Mouse (Mus musculus) midbrain, postnatal 0 days (tissue): ENCODE data around the gene Bag5. TPM values are rescaled to one million over a fixed set of nuclear protein-coding genes. Genes with fewer than 3 reads are reported as not detected.

Experiments used
- ATAC-seq: fragments of 200-750 bp; cut with Nextera tagmentation; 2 replicates; pipeline ENCODE4 v1.8.0; 2017; ENCODE audit warnings: moderate number of reproducible peaks, mild to moderate bottlenecking, moderate TSS enrichment, moderate library complexity; ENCODE audit not compliant: low FRiP score
- DNase-seq: peaks from one replicate; pipeline ENCODE4 v3.0.0-alpha.2; 2015; ENCODE audit warnings: low spot score
- H3K27ac ChIP-seq: fragments of 300-500 bp; sonication (generic); 2 replicates; pipeline ENCODE4 v1.5.1; 2014; ENCODE audit warnings: low read depth, mild to moderate bottlenecking, low read length, mixed read lengths
- H3K27me3 ChIP-seq: fragments of 300-500 bp; sonication (generic); 2 replicates; pipeline ENCODE4 v1.6.1; 2014; ENCODE audit warnings: low read length, control low read depth, mixed read lengths; ENCODE audit not compliant: insufficient read depth
- H3K36me3 ChIP-seq: fragments of 300-500 bp; sonication (generic); 2 replicates; pipeline ENCODE4 v1.6.1; 2014; ENCODE audit warnings: low read length, control low read depth, mixed read lengths; ENCODE audit not compliant: insufficient read depth
- H3K4me1 ChIP-seq: fragments of 300-500 bp; sonication (generic); 2 replicates; pipeline ENCODE4 v1.6.1; 2014; ENCODE audit warnings: mild to moderate bottlenecking, control low read depth, antibody characterized with exemption, low read length, mixed read lengths; ENCODE audit not compliant: insufficient read depth
- H3K4me2 ChIP-seq: fragments of 300-500 bp; sonication (generic); 2 replicates; pipeline ENCODE4 v1.6.1; 2014; ENCODE audit warnings: low read depth, mild to moderate bottlenecking, low read length, mixed read lengths; ENCODE audit not compliant: poor library complexity, severe bottlenecking
- H3K4me3 ChIP-seq: fragments of 300-500 bp; sonication (generic); 2 replicates; pipeline ENCODE4 v1.5.1; 2014; ENCODE audit warnings: low read depth, mild to moderate bottlenecking, low read length, moderate library complexity
- H3K9ac ChIP-seq: fragments of 300-500 bp; sonication (generic); replicated peaks from 2 replicates; pipeline ENCODE4 v1.6.1; 2014; ENCODE audit warnings: mild to moderate bottlenecking, low read length, moderate library complexity, mixed read lengths; ENCODE audit not compliant: poor library complexity, severe bottlenecking
- H3K9me3 ChIP-seq: fragments of 300-500 bp; sonication (generic); 2 replicates; pipeline ENCODE4 v1.6.1; 2016; ENCODE audit warnings: low read length, control low read depth
- CTCF ChIP-seq: IDR thresholded peaks from 2 replicates; pipeline ENCODE4 v1.5.1; 2016; ENCODE audit warnings: antibody characterized with exemption, mild to moderate bottlenecking
- WGBS: fragments of 180-500 bp; shearing (Covaris S2); extraction: QIAGEN DNeasy Blood & Tissue Kit; methylation state at CpG from one replicate; pipeline ENCODE4 v1.1.7; 2014; 5-methylcytosine and 5-hydroxymethylcytosine counted together
- polyA plus RNA-seq: library from polyadenylated mRNA; unstranded; fragments of >200 nt; fragmentation: Nextera tagmentation; extraction: Ambion mirVana; gene quantifications from 2 replicates; pipeline ENCODE4 v1.2.1, GENCODE M21; 2015
- total RNA-seq: library from RNA; depleted of rRNA; stranded (reverse); fragments of >200 nt; gene quantifications from 2 replicates; pipeline ENCODE4 v1.2.3, GENCODE M21; 2014

Gene Bag5
- total and polyA plus RNA-seq, 2 experiments from 2014 or later: 28.7 to 70.8 TPM

GRCm38 (mm10) chr12:111674850-111675486 is 38.1 kb downstream of the Bag5 start:
- Histone ChIP-seq H3K9ac (no peak overlapping the region), H3K27me3 (no peaks in the 10 kb centered on the region), H3K36me3 (no peaks in the 10 kb centered on the region), H3K4me1 (peaks cover 18% of the 10 kb centered on the region; the same call in 1 of the 2 replicates), H3K4me2 (no peak overlapping the region), H3K4me3 (no peak overlapping the region), H3K9me3 (no peaks in the 10 kb centered on the region), H3K27ac (no peak overlapping the region)
- ATAC-seq (no peak), DNase-seq (no peak)
- TF ChIP-seq CTCF: no peak
- 46% methylated on average over 2 of the region's 2 CpGs for WGBS

GRCm38 (mm10) chr12:111672581-111672980 is 40.5 kb downstream of the Bag5 start:
- Histone ChIP-seq H3K36me3 (no peaks in the 10 kb centered on the region), H3K4me2 (peak overlapping the region; percentile 63), H3K9me3 (no peaks in the 10 kb centered on the region), H3K4me1 (0 out of 2 replicates have a peak, but pooled peaks cover 15% of the 10 kb centered on the region), H3K9ac (peak overlapping the region; percentile 99), H3K4me3 (peak overlapping the region; percentile 88), H3K27ac (peak overlapping the region; percentile 89), H3K27me3 (no peaks in the 10 kb centered on the region)
- ATAC-seq: no peak; the same call in 1 of the 2 replicates
- 6% methylated on average over 12 of the region's 12 CpGs for WGBS
- no peak for TF ChIP-seq CTCF
- no peak for DNase-seq

GRCm38 (mm10) chr12:111672176-111672575 is 40.9 kb downstream of the Bag5 start, which contains the start of gene Ckb:
TSS of gene Ckb (minus strand) at chr12:111672338.
- Histone ChIP-seq H3K4me2 (peak within 1 kb of the TSS; percentile 63), H3K4me3 (peak within 1 kb of the TSS; percentile 88), H3K9me3 (no peaks in the 10 kb centered on the region), H3K27me3 (no peaks in the 10 kb centered on the region), H3K9ac (peak within 1 kb of the TSS; percentile 99), H3K27ac (peak within 1 kb of the TSS; percentile 89), H3K4me1 (0 out of 2 replicates have a peak, but pooled peaks cover 12% of the 10 kb centered on the region), H3K36me3 (no peaks in the 10 kb centered on the region)
- peak; percentile 86 for ATAC-seq
- under 1% methylated on average over 28 of the region's 31 CpGs for WGBS
- DNase-seq: peak; percentile 97
- TF ChIP-seq CTCF: no peak

- peak; percentile 62 for ATAC-seq
- H3K4me3 ChIP-seq: peak overlapping the region; percentile 88
- no peaks in the 10 kb centered on the region for H3K9me3 ChIP-seq
- no peak for TF ChIP-seq CTCF
- under 1% methylated on average over 34 of the region's 34 CpGs for WGBS
- peak overlapping the region; percentile 89 for H3K27ac ChIP-seq
- H3K36me3 ChIP-seq: no peaks in the 10 kb centered on the region
- 0 out of 2 replicates have a peak, but pooled peaks cover 10% of the 10 kb centered on the region for H3K4me1 ChIP-seq
- peak overlapping the region; percentile 63 for H3K4me2 ChIP-seq
- H3K9ac ChIP-seq: peak overlapping the region; percentile 99
- H3K27me3 ChIP-seq: no peaks in the 10 kb centered on the region
- peak; percentile 75 for DNase-seq
Observed at GRCm38 (mm10) chr12:111671431-111671902, 41.6 kb downstream of the Bag5 start.

- Histone ChIP-seq H3K36me3 (no peaks in the 10 kb centered on the region), H3K9me3 (no peaks in the 10 kb centered on the region), H3K4me2 (peak overlapping the region; percentile 63), H3K9ac (peak overlapping the region; percentile 99), H3K4me3 (peak overlapping the region; percentile 88), H3K4me1 (0 out of 2 replicates have a peak, but pooled peaks cover 10% of the 10 kb centered on the region), H3K27ac (peak overlapping the region; percentile 89), H3K27me3 (no peaks in the 10 kb centered on the region)
- DNase-seq (peak; percentile 42), ATAC-seq (peak; percentile 15)
- WGBS: 0% methylated on average over 25 of the region's 35 CpGs
- TF ChIP-seq CTCF: no peak
Observed at GRCm38 (mm10) chr12:111670976-111671375, 42.1 kb downstream of the Bag5 start.

GRCm38 (mm10) chr12:111670371-111670971 is 42.6 kb downstream of the Bag5 start:
- DNase-seq (peak; percentile 42), ATAC-seq (no peak)
- H3K9me3 ChIP-seq: no peaks in the 10 kb centered on the region
- H3K4me3 ChIP-seq: peak overlapping the region; percentile 88
- H3K27ac ChIP-seq: peak overlapping the region; percentile 89
- H3K27me3 ChIP-seq: no peaks in the 10 kb centered on the region
- 0 out of 2 replicates have a peak, but pooled peaks cover 10% of the 10 kb centered on the region for H3K4me1 ChIP-seq
- peak overlapping the region; percentile 63 for H3K4me2 ChIP-seq
- H3K36me3 ChIP-seq: no peaks in the 10 kb centered on the region
- TF ChIP-seq CTCF: no peak
- peak overlapping the region; percentile 99 for H3K9ac ChIP-seq
- WGBS: 4% methylated on average over 26 of the region's 29 CpGs
